Mouse (Mus musculus): Measurements from ENCODE around the gene Nanos3. TPM values are rescaled to one million over a fixed set of nuclear protein-coding genes. Genes with fewer than 3 reads are reported as not detected.

The Nanos3 gene
- total RNA-seq, 2 experiments from 2014 or later, result not detected

DNA sequence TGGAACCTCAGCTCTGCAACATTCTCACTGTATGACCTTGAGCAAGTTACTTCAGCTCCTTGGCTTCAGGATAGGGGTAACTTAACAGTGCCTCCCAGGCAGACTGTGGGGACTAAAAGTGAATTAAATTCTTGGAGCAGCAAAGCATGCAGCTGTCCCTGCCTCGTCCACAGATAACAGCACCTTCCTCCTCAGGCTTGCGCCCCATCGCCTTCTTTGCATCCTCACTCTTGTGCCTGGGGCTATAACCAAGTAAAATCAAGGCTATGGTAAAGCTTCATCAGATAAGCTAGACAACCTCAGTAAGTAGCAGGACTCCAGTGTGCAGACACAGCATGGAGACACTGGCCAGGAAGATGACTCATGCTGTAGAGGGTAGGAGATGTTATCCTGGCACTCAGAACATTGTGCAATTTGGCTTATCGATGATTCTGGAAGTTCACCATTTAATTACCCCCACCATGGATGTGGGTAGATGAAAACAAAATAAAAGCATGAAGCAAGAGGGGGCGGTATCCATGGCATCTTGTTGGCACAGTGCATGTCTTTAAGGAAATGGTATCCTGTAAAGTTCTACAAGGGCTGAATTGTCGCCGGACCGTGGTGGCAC lies 40.3 kb downstream of the Nanos3 start:
- ATAC-seq (replicated peaks; ENCODE audit: low FRiP score, poor library complexity, severe bottlenecking), result no peak

DNA sequence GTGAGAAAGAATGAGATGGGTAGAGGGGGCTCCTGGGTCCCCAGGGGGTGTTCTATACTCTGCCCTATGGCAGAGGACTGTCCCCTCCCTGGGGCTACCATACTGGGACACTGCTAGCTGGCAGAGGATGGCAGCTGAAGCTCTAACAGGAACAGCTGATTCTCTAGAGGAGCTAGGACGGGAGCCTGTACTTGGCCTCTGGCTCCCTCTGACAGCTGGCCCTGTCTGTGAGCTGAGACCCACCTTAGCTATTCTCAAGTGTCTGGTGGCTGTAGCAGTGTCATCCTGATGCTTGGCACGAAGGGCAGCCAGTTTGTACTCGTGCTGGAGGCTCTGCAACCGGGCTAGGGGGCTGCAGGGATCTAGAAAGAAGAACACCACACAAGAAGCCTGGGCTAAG lies 44.2 kb downstream of the Nanos3 start:
- no peak for ATAC-seq (replicated peaks; ENCODE audit: low FRiP score, poor library complexity, severe bottlenecking)

DNA sequence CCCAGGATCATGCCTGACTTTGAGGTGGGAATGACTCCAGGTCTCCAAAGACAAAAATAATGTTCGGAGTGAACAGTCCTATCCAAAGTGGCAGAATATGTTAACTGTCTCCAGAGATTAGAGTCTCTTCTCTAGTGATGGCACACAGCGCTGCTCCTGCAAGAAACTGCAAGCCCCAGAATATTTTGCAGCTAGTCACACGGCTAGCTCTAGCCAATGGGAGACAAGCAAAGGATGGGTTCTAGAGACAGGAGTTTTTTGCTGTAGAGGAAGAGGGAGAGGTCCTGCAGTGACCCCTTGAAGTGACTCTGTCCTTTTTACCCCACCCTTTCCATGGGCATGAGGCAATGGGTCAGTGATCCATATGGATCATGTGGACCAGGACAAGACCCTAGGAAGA lies 47.2 kb downstream of the Nanos3 start:
- ATAC-seq (replicated peaks; ENCODE audit: low FRiP score, poor library complexity, severe bottlenecking), result no peak

DNA sequence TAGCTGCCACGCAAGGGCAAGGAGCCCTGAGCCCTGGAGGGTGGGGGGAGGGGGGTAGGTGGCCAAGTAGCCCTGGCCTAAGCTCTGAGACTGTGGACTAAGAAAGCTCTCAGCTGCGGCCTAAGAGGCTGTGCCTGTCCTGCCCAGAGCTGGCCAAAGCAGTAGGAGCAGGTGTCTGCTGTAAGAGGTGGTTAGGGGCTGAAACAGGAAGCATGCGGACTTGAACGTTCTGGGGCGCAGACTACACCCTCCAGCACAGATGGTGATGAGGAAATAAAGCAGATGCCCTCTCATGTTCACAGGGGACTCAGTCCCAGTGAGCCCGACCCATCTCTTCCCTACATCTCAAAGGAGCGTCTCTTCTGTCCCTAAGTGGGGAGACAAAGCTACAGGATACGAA lies 52.8 kb downstream of the Nanos3 start:
- no peak for ATAC-seq (replicated peaks; ENCODE audit: low FRiP score, poor library complexity, severe bottlenecking)

DNA sequence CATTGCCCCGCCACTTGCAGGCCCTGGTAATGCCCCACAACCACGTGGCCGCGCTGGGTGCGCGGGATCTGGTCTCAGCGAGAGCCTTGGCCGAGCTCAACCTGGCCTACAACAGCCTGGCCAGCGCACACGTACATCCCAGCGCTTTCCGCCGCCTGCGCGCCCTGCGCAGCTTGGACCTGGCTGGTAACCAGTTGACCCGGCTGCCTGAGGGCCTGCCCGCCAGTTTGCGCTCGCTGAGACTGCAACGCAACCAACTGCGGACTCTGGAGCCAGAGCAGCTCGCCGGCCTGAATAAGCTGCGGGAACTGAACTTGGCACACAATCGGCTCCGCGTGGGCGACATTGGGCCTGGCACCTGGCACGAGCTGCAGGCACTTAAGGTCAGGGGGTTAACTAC lies 54.2 kb downstream of the Nanos3 start:
- ATAC-seq (replicated peaks; ENCODE audit: low FRiP score, poor library complexity, severe bottlenecking), result no peak

DNA sequence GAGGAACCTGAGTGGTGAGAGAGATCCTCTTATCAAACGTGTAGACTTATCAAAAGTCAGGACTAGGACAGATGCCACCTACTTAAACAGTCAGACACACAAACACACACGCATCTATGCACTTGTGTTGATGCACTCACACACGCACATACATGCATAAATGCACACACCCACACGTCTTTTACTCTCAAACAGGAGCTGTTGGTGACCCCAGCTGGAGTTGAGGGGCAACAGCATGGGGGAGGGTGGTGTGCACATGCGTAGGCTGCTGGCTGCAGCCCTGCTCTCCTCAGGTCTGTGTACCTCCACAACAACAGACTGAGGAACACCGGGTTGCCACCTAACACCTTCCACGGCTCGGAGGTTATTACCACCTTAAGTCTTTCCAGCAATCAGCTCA lies 56.7 kb downstream of the Nanos3 start:
- no peak for ATAC-seq (replicated peaks; ENCODE audit: low FRiP score, poor library complexity, severe bottlenecking)

DNA sequence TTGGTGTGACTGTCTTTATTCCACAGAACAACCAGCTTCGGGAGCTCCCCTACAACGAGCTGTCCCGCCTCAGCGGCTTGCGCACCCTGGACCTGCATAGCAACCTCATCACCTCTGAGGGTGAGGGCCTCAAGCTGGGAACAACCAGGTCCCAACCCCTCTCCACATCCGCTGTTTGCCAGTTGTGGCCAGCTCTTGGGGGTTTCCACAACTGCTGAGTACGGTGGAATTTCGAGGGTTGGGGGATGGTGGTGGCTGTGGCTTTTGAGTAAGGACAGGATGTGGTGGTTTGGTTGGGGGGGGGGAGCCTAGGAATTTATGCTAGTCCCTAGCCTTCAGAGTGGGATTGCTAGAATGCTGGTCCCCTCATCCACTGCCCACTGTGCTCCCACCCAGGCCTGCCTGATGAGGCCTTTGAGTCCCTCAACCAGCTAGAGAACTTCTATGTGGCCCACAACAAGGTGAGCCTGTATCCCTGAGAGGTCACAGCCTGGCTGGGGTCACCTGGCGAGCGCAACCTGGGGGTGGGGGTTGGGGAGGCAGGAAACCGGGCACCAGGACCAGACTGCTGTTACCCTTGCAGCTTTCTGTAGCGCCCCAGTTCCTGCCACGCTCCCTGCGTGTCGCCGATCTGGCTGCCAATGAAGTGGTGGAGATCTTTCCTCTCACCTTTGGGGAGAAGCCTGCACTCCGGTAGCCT lies 57.7 kb downstream of the Nanos3 start:
- ATAC-seq (replicated peaks; ENCODE audit: low FRiP score, poor library complexity, severe bottlenecking), result no peak

DNA sequence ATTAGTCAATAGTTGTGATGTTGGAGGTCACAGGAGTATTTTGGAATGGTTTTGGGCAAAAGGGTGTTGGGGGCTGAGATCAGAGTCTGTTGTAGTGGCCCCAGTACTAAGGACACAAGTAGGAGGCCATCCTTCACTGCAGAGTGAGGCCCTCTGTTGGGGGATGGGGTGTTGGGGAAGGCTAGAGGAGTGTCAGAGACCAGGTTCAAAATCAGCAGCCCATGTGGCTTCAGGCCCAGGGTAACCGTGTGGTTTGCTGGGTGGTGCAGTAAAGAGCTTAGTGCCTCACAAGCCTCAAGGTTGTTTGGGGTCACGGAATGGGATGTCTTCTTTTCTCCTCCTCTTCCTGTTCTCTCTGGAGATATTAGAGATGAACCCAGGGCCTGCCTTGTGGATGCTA lies 58.3 kb downstream of the Nanos3 start:
- ATAC-seq (replicated peaks; ENCODE audit: low FRiP score, poor library complexity, severe bottlenecking), result no peak

DNA sequence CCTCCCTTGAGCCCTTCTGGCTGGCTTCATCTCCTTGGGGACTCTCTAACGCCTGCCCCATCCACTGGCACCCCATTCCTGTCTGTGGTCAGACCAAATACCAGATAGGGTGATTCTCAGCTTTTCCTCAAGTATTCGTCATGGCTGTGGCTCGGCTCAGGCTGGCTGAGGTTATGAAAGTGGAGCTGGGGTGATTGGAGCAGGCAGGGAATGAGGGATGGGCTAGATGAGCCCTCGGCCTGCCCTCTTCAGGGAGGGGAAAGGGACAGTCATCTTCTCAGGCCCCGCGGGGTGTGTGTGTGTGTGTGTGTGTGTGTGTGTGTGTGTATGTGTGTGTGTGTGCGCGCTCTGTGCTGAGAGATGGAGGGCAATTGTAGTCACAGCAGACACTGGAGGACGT lies 59.4 kb downstream of the Nanos3 start, which contains the start of gene Podnl1:
TSS of gene Podnl1 (plus strand) at position 334 of the 400 bp plus-strand sequence.
- ATAC-seq (replicated peaks; ENCODE audit: low FRiP score, poor library complexity, severe bottlenecking), result 0 out of 2 replicates have a peak, but pooled peaks have one; percentile 12

Other genes starting within 250 kb of the Nanos3 start
- gene Gm10644, start 230.0 kb downstream of the Nanos3 start, total RNA-seq (2015; ENCODE audit: low replicate concordance), result not detected in 2 replicates
- not detected in 2 replicates for gene Gm10644, start 230.0 kb downstream of the Nanos3 start, total RNA-seq (2017; ENCODE audit: low replicate concordance)
- gene Asf1b, start 229.7 kb downstream of the Nanos3 start, total RNA-seq (2015; ENCODE audit: low replicate concordance), result 23.1 and 32.4 TPM in 2 replicates
- gene Asf1b, start 229.7 kb downstream of the Nanos3 start, total RNA-seq (2017; ENCODE audit: low replicate concordance), result 26.2 and 32.8 TPM in 2 replicates
- gene Prkaca, start 212.2 kb downstream of the Nanos3 start, total RNA-seq (2015; ENCODE audit: low replicate concordance), result 7.5 and 9.8 TPM in 2 replicates
- 6.7 and 7.1 TPM in 2 replicates for gene Prkaca, start 212.2 kb downstream of the Nanos3 start, total RNA-seq (2017; ENCODE audit: low replicate concordance)
- gene Samd1, start 187.5 kb downstream of the Nanos3 start, total RNA-seq (2015; ENCODE audit: low replicate concordance), result 14.8 and 33.2 TPM in 2 replicates
- gene Samd1, start 187.5 kb downstream of the Nanos3 start, total RNA-seq (2017; ENCODE audit: low replicate concordance), result 32.5 and 36.0 TPM in 2 replicates
- 1.3 TPM in 1 of 2 replicates, not detected in the other for gene 1700067K01Rik, start 183.7 kb downstream of the Nanos3 start, total RNA-seq (2015; ENCODE audit: low replicate concordance)
- gene 1700067K01Rik, start 183.7 kb downstream of the Nanos3 start, total RNA-seq (2017; ENCODE audit: low replicate concordance), result 0.51 and 2.6 TPM in 2 replicates
- gene 2210011C24Rik, start 173.0 kb downstream of the Nanos3 start, total RNA-seq (2015; ENCODE audit: low replicate concordance), result not detected in 2 replicates
- not detected in 2 replicates for gene 2210011C24Rik, start 173.0 kb downstream of the Nanos3 start, total RNA-seq (2017; ENCODE audit: low replicate concordance)
- gene Palm3, start 163.7 kb downstream of the Nanos3 start, total RNA-seq (2015; ENCODE audit: low replicate concordance), result not detected in 2 replicates
- not detected in 2 replicates for gene Palm3, start 163.7 kb downstream of the Nanos3 start, total RNA-seq (2017; ENCODE audit: low replicate concordance)
- 0.63 and 0.96 TPM in 2 replicates for gene Il27ra, start 142.6 kb downstream of the Nanos3 start, total RNA-seq (2015; ENCODE audit: low replicate concordance)
- gene Il27ra, start 142.6 kb downstream of the Nanos3 start, total RNA-seq (2017; ENCODE audit: low replicate concordance), result 0.17 TPM in 1 of 2 replicates, not detected in the other
- not detected in 2 replicates for gene Rln3, start 140.2 kb downstream of the Nanos3 start, total RNA-seq (2015; ENCODE audit: low replicate concordance)
- not detected in 2 replicates for gene Rln3, start 140.2 kb downstream of the Nanos3 start, total RNA-seq (2017; ENCODE audit: low replicate concordance)
- not detected in 2 replicates for gene Gm10643, start 120.1 kb downstream of the Nanos3 start, total RNA-seq (2015; ENCODE audit: low replicate concordance)
- gene Gm10643, start 120.1 kb downstream of the Nanos3 start, total RNA-seq (2017; ENCODE audit: low replicate concordance), result not detected in 2 replicates
- 2.1 and 3.1 TPM in 2 replicates for gene Rfx1, start 118.4 kb downstream of the Nanos3 start, total RNA-seq (2015; ENCODE audit: low replicate concordance)
- gene Rfx1, start 118.4 kb downstream of the Nanos3 start, total RNA-seq (2017; ENCODE audit: low replicate concordance), result 1.4 and 3.5 TPM in 2 replicates
- 0.19 and 4.0 TPM in 2 replicates for gene Dcaf15, start 80.4 kb downstream of the Nanos3 start, total RNA-seq (2015; ENCODE audit: low replicate concordance)
- 1.9 and 2.9 TPM in 2 replicates for gene Dcaf15, start 80.4 kb downstream of the Nanos3 start, total RNA-seq (2017; ENCODE audit: low replicate concordance)
- gene Podnl1, start 59.2 kb downstream of the Nanos3 start, total RNA-seq (2015; ENCODE audit: low replicate concordance), result not detected in 2 replicates
- not detected in 2 replicates for gene Podnl1, start 59.2 kb downstream of the Nanos3 start, total RNA-seq (2017; ENCODE audit: low replicate concordance)
- gene Cc2d1a, start 37.3 kb downstream of the Nanos3 start, total RNA-seq (2015; ENCODE audit: low replicate concordance), result 4.2 and 7.3 TPM in 2 replicates
- gene Cc2d1a, start 37.3 kb downstream of the Nanos3 start, total RNA-seq (2017; ENCODE audit: low replicate concordance), result 0.60 and 2.5 TPM in 2 replicates
- not detected in 2 replicates for gene 4930432K21Rik, start 37.2 kb downstream of the Nanos3 start, total RNA-seq (2015; ENCODE audit: low replicate concordance)
- 0.43 TPM in 1 of 2 replicates, not detected in the other for gene 4930432K21Rik, start 37.2 kb downstream of the Nanos3 start, total RNA-seq (2017; ENCODE audit: low replicate concordance)
- gene Zswim4, start 51.8 kb upstream of the Nanos3 start, total RNA-seq (2015; ENCODE audit: low replicate concordance), result 3.1 and 3.5 TPM in 2 replicates
- 6.3 and 7.4 TPM in 2 replicates for gene Zswim4, start 51.8 kb upstream of the Nanos3 start, total RNA-seq (2017; ENCODE audit: low replicate concordance)
- gene D8Ertd738e, start 64.5 kb upstream of the Nanos3 start, total RNA-seq (2015; ENCODE audit: low replicate concordance), result 53.7 and 79.2 TPM in 2 replicates
- 25.5 and 34.4 TPM in 2 replicates for gene D8Ertd738e, start 64.5 kb upstream of the Nanos3 start, total RNA-seq (2017; ENCODE audit: low replicate concordance)
- 2.3 and 2.5 TPM in 2 replicates for gene Mri1, start 72.1 kb upstream of the Nanos3 start, total RNA-seq (2015; ENCODE audit: low replicate concordance)
- 1.8 and 4.7 TPM in 2 replicates for gene Mri1, start 72.1 kb upstream of the Nanos3 start, total RNA-seq (2017; ENCODE audit: low replicate concordance)
- gene Ccdc130, start 85.2 kb upstream of the Nanos3 start, total RNA-seq (2015; ENCODE audit: low replicate concordance), result 4.0 and 22.1 TPM in 2 replicates
- 3.3 and 3.5 TPM in 2 replicates for gene Ccdc130, start 85.2 kb upstream of the Nanos3 start, total RNA-seq (2017; ENCODE audit: low replicate concordance)
- gene Cacna1a, start 203.2 kb upstream of the Nanos3 start, total RNA-seq (2015; ENCODE audit: low replicate concordance), result not detected in 2 replicates
- 0.28 TPM in 1 of 2 replicates, not detected in the other for gene Cacna1a, start 203.2 kb upstream of the Nanos3 start, total RNA-seq (2017; ENCODE audit: low replicate concordance)

Data from erythroblast, adult 5-6 weeks (primary cell).